Mouse (Mus musculus) hematopoietic multipotent progenitor cell, adult 10-12 weeks (in vitro differentiated cells): ENCODE results near the gene Jsrp1. TPM values are rescaled to one million over a fixed set of nuclear protein-coding genes. Genes with fewer than 3 reads are reported as not detected.

Experiments
- polyA plus RNA-seq: library from polyadenylated mRNA; stranded (reverse); fragments of >175 nt; gene quantifications from 2 replicates; pipeline ENCODE4 v1.2.3, GENCODE M21; 2012; ENCODE audit warnings: low replicate concordance

The Jsrp1 gene
- not detected in 2 replicates for polyA plus RNA-seq

DNA sequence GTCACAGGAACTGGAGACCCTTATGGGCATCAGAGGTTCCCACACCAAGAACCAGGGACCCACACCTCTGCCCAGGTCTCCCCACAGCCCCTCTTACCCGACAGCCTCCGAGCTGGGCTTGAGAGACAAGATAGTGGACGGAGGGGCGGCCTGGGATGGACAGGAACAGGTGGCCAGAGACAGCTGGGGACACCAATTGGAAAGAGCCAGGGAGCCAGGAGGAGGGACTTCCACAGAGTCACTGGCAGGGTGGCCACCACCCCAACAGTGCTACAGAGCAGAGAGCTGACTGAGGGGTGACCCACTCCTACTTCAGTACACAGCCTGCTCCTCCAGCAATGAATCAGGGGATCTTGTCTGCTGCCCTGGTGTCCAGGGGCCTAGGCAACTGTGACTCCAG is at the start of gene Jsrp1:
Jsrp1 (minus strand) TSS at position 133 of the 400 bp plus-strand sequence.

DNA sequence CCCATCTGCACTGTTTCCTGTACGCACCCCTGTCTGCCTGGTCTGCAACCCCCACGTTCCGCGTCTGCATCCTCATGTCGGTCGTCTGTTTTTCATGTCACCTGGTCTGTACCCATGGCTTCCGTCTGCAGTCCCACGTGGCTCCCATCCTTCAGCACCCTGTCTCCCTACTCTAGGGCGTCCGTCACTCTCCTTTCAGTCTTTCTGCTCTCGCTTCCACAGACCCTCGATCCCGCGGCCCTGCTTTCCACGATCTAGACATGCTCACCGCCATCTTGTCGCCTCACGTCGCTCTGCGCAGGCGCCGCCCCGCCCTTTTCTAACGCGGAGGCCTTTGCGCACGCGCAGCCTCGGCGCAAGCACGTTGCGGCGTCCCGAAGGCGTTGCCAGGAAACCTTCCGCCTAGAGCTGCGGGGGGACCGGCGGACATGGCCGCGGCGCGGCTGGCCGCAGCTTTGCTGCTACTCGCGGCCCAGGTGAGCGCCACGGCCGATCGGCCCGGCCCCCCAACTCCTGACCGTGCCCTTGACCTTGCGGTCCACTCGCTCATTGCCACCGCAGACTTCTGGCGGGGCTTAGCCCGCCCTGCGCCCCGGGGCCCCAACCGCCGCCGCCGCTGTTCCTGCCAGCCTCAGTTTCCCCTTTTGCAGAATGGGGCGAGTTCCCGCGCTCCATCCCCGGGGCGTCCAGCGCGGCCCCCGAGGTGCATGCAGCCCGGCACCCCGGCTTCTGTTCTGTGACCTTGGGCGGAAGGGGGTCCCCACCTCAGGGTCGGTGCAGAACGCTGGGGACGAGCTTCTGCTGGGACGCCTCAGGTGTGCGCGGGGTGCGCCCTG is 41.8 kb upstream of the Jsrp1 start, which contains the start of the genes Lsm7 and Sppl2b:
Lsm7 (minus strand) TSS at position 297 of the 836 bp plus-strand sequence.
Sppl2b (plus strand) TSS at position 363 of the 836 bp plus-strand sequence.

DNA sequence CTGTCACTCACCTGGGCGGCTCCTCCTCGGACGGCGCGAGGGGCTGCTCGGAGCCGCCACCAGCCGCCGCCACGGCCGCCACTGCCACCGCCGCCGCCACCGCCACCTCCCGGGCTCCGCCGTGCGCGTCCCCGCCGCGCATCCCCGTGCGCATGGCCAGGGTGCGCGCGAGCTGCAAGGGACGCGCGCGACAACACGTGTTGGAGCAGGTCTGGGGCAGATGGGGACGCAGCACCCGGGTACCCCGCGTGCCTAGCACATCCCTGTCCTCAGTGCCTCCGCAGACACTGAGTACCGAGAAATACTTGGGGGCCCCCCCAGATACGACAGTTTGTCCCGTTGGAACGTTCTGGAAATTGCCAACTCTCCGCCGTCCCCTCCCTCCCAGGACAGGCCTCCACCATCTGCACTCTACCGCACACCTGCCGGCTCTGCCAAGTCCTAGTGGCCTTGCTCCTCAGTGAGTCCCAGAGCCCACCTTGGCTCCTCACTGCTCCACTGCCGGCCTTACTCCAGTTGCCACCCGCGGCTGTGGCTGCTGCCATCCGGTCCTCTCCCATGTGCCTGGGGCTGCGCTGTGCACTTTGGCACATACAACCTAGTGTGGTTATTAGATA is 30.7 kb upstream of the Jsrp1 start, which contains the start of gene Lingo3:
Lingo3 (minus strand) TSS at position 109 of the 617 bp plus-strand sequence.

DNA sequence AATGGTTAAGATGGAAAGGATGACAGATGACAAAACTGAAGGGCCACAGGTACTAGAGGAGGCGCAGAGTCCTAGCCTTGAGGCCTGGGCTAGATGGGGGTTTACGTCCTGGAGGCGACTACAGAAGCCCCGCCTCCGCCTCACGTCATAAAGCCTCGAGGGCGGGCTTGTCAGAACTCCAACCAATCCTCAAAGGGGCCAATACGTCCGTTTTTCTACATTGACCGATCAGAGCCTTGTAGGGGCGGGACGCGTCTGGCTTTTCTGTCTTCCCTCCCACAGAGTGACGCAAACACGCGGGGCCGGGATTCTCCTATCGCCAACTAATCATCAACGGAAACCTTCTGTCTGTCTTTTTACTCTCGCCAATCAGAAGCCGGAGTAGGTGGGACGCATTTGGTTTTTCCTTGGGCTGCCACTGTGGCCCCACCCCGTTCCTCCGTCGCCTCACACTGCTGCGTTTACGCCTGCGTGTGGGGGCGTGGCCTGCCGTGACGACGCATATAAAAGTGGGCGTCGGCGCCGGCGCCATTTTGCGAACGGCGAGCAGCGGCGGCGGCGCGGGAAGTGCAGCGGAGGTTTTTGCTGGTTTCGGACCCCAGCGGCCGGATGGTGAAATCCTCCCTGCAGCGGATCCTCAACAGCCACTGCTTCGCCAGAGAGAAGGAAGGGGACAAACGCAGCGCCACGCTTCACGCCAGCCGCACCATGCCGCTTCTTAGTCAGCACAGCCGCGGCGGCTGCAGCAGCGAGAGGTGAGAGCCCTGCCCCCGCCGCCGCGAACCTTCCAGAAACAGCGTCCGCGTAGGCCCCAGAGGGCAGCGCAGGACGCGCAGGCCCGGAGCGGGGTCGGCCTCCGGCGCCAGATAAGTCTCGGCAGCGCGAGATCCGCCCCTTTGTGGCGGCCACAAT is 13.1 kb upstream of the Jsrp1 start, which contains the start of gene Oaz1:
Oaz1 (plus strand) TSS at position 506 of the 912 bp plus-strand sequence.

DNA sequence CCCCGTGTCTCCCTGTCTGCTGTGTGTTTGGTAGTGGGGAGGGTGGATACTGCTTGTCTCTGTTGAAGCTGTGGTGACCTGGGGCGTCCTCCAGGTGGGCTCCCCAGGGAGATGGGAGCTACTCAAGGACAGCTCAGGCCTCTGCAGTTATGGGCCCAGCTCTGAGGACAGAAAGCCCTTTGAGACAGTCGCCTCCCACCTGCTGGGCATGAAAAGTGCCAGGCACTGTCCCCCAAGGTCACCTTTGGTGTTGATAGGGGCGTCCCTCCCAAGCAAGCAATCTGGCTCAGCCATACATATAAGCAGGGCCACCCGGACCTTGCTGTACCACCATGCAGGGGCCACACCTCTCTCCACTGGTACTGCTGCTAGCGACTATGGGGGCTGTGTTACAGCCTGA is 8.4 kb downstream of the Jsrp1 start, which contains the start of gene Amh:
Amh (plus strand) TSS at position 328 of the 400 bp plus-strand sequence.

DNA sequence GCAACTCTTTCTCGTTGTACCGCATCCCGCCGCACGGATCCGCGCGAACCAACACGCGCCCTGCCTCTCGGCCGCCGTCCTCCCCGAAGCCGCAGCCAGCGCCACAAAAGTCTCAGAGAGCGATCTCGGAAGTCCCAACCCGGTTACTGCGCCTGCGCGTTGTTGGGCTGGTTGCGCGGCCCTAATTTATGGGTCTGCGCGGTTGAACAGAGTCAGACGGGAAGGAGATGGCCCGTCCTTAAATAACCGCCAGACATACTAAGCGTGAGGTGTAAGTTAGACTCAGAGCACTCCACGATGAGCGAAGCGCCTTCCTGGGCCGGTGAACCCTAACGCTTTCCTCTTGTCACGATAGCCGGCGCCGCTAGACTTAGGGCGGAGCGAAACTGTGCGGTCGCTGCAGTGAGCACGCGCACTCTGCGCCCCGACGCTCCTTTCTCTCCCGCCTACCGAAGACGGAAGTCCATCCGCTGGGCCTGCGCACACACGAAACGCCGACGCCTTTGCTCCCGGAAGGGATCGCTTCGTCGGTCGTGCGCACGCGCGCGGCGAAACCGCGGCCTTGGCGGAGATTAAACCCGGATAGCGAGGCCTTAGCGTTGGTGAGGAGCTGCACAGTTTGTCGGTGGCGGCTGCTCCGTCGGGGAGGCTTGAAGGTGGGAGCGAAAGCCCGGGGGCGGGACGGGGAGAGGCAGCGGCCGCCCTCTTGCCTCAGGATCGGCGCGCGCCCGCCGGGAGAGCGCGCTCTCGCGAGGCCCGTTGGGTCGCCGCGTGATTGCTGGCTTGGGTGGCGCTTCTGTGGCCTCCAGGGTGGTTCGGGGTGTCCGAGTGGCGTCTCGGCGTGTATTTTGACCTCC is 14.9 kb downstream of the Jsrp1 start, which contains the start of the genes Sf3a2 and Plekhj1:
Sf3a2 (plus strand) TSS at position 49 of the 857 bp plus-strand sequence.
Plekhj1 (minus strand) TSS at position 477 of the 857 bp plus-strand sequence.

Other genes with a start within 250 kb of the Jsrp1 start
- 68.0 and 118 TPM in 2 replicates for gene Klf16, start 236.2 kb downstream of the Jsrp1 start, polyA plus RNA-seq
- gene Abhd17a, start 223.2 kb downstream of the Jsrp1 start, polyA plus RNA-seq = 461 and 1,380 TPM in 2 replicates
- gene Scamp4, start 210.6 kb downstream of the Jsrp1 start, polyA plus RNA-seq = 98.1 and 109 TPM in 2 replicates
- gene Adat3, start 210.6 kb downstream of the Jsrp1 start, polyA plus RNA-seq = 14.8 and 42.0 TPM in 2 replicates
- 0.94 and 4.2 TPM in 2 replicates for gene Gm49322, start 207.5 kb downstream of the Jsrp1 start, polyA plus RNA-seq
- gene Csnk1g2, start 190.7 kb downstream of the Jsrp1 start, polyA plus RNA-seq = 480 and 641 TPM in 2 replicates
- gene Btbd2, start 156.4 kb downstream of the Jsrp1 start, polyA plus RNA-seq = 79.6 and 100 TPM in 2 replicates
- gene Mknk2, start 135.4 kb downstream of the Jsrp1 start, polyA plus RNA-seq = 710 and 986 TPM in 2 replicates
- gene Mob3a, start 111.5 kb downstream of the Jsrp1 start, polyA plus RNA-seq = 101 and 135 TPM in 2 replicates
- 65.5 and 73.9 TPM in 2 replicates for gene Izumo4, start 111.3 kb downstream of the Jsrp1 start, polyA plus RNA-seq
- gene Ap3d1, start 71.2 kb downstream of the Jsrp1 start, polyA plus RNA-seq = 42.2 and 65.5 TPM in 2 replicates
- gene Dot1l, start 58.3 kb downstream of the Jsrp1 start, polyA plus RNA-seq = 80.4 and 136 TPM in 2 replicates
- gene Sf3a2, start 15.3 kb downstream of the Jsrp1 start, polyA plus RNA-seq = 321 and 932 TPM in 2 replicates
- 209 and 238 TPM in 2 replicates for gene Plekhj1, start 14.9 kb downstream of the Jsrp1 start, polyA plus RNA-seq
- gene Amh, start 8.3 kb downstream of the Jsrp1 start, polyA plus RNA-seq = 1.1 and 3.0 TPM in 2 replicates
- gene Oaz1, start 13.2 kb upstream of the Jsrp1 start, polyA plus RNA-seq = 1,467 and 1,742 TPM in 2 replicates
- 0.04 TPM in 1 of 2 replicates, not detected in the other for gene Lingo3, start 30.5 kb upstream of the Jsrp1 start, polyA plus RNA-seq
- gene Lsm7, start 41.7 kb upstream of the Jsrp1 start, polyA plus RNA-seq = 51.6 and 117 TPM in 2 replicates
- 75.7 and 79.0 TPM in 2 replicates for gene Sppl2b, start 41.8 kb upstream of the Jsrp1 start, polyA plus RNA-seq
- gene Tmprss9, start 58.4 kb upstream of the Jsrp1 start, polyA plus RNA-seq = not detected in 2 replicates
- 115 and 162 TPM in 2 replicates for gene Timm13, start 87.5 kb upstream of the Jsrp1 start, polyA plus RNA-seq
- gene Lmnb2, start 104.7 kb upstream of the Jsrp1 start, polyA plus RNA-seq = 14.5 and 18.6 TPM in 2 replicates
- gene Gadd45b, start 116.6 kb upstream of the Jsrp1 start, polyA plus RNA-seq = 32.8 and 53.4 TPM in 2 replicates
- 0.51 and 0.75 TPM in 2 replicates for gene Gng7, start 201.4 kb upstream of the Jsrp1 start, polyA plus RNA-seq
- gene Diras1, start 212.2 kb upstream of the Jsrp1 start, polyA plus RNA-seq = not detected in 2 replicates
- 20.4 and 23.3 TPM in 2 replicates for gene Slc39a3, start 223.9 kb upstream of the Jsrp1 start, polyA plus RNA-seq
- gene Sgta, start 246.7 kb upstream of the Jsrp1 start, polyA plus RNA-seq = 104 and 170 TPM in 2 replicates